Mouse (Mus musculus): ENCODE measurements around the gene Wdr82. TPM values are rescaled to one million over a fixed set of nuclear protein-coding genes. Genes with fewer than 3 reads are reported as not detected.

Gene Wdr82
- polyA plus RNA-seq, 1 experiment from 2014 or later = 56.4 TPM

DNA sequence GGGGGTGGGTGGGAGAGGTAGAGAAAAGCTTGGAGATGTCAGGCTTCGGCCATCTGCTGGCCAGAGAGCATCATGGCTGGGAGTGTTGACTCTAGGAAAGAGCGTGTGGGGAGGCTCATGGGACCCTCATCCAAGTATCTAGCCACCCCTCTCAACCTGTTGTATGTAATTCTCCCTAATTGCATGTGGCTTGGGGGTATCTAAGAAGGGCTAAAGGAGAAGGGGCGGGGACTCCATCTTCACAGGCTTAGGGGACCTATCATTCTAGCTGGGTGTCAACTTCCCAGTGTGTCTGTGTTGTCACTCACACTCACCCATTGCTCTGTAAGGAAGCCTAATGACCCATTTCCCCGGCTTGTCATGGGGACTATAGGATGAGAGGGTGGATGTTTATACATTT lies 61.1 kb downstream of the Wdr82 start:
- H3K9ac ChIP-seq (ENCODE audit: low read length) = no peak overlapping the region
- no peaks in the 10 kb centered on the region for H3K27me3 ChIP-seq (replicated peaks; ENCODE audit: control insufficient read depth, insufficient read depth, low read length)
- H3K9me3 ChIP-seq (replicated peaks; ENCODE audit: control insufficient read depth, low read length) = no peaks in the 10 kb centered on the region
- H3K36me3 ChIP-seq (ENCODE audit: control insufficient read depth, insufficient read depth, low read length) = peaks cover 43% of the 10 kb centered on the region
- no peak overlapping the region for H3K4me2 ChIP-seq (ENCODE audit: low read length)
- WGBS = 87% methylated on average over 4 of the region's 4 CpGs
- no peaks in the 10 kb centered on the region for H3K4me1 ChIP-seq (ENCODE audit: control insufficient read depth, insufficient read depth, low read length)
- H3K27ac ChIP-seq (ENCODE audit: low read depth, low read length) = no peak overlapping the region
- DNase-seq (ENCODE audit: low spot score) = no peak
- no peak overlapping the region for H3K4me3 ChIP-seq (ENCODE audit: low read depth, low read length)
- no peak for ATAC-seq

DNA sequence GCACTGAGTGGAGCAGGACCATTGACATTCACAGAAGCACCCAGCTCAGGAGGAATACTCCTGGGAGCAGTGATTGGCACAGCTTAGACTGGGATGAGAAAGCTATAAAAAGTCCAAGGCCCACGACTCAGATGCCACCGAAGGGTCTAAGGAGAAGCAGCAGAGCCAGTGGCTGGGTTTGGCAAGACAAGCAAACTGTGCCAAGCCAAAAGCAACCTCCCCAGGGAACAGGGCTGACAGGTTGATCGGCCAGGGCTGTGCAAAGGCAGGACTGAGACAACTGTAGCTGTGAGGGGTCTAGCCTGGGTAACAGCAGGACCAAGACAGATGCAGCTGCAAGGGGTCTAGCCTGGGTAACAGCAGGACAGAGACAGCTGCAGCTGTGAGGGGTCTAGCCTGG lies 62.2 kb downstream of the Wdr82 start:
- no peak overlapping the region for H3K9ac ChIP-seq (ENCODE audit: low read length)
- WGBS = 90% methylated on average over 3 of the region's 3 CpGs
- H3K27me3 ChIP-seq (replicated peaks; ENCODE audit: control insufficient read depth, insufficient read depth, low read length) = no peaks in the 10 kb centered on the region
- H3K4me2 ChIP-seq (ENCODE audit: low read length) = no peak overlapping the region
- no peak overlapping the region for H3K4me3 ChIP-seq (ENCODE audit: low read depth, low read length)
- no peaks in the 10 kb centered on the region for H3K4me1 ChIP-seq (ENCODE audit: control insufficient read depth, insufficient read depth, low read length)
- no peaks in the 10 kb centered on the region for H3K9me3 ChIP-seq (replicated peaks; ENCODE audit: control insufficient read depth, low read length)
- H3K27ac ChIP-seq (ENCODE audit: low read depth, low read length) = no peak overlapping the region
- H3K36me3 ChIP-seq (ENCODE audit: control insufficient read depth, insufficient read depth, low read length) = peaks cover 54% of the 10 kb centered on the region
- DNase-seq (ENCODE audit: low spot score) (no peak), ATAC-seq (no peak)

DNA sequence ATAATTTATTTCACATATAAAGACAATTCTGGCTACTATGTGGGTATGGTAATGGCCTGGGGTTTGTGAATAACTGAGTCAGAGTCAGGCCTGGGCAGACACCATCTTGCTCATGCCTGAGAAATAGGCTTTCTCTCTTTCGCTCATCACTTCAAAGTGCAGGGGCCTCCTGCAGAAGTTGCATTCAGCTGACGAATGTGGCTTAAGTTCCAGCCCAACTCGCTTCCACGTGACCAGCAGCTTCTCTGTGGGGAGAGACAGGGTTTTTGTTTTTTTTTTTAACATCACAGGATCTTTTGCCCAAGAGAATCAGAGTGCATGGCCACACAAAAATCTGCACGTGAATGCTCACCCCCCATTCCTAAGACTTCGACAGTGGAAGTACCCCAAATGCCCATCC lies 63.2 kb downstream of the Wdr82 start:
- Histone ChIP-seq H3K4me1 (ENCODE audit: control insufficient read depth, insufficient read depth, low read length) (no peaks in the 10 kb centered on the region), H3K9ac (ENCODE audit: low read length) (no peak overlapping the region), H3K4me2 (ENCODE audit: low read length) (no peak overlapping the region), H3K4me3 (ENCODE audit: low read depth, low read length) (no peak overlapping the region), H3K27me3 (replicated peaks; ENCODE audit: control insufficient read depth, insufficient read depth, low read length) (no peaks in the 10 kb centered on the region), H3K27ac (ENCODE audit: low read depth, low read length) (no peak overlapping the region), H3K9me3 (replicated peaks; ENCODE audit: control insufficient read depth, low read length) (no peaks in the 10 kb centered on the region), H3K36me3 (ENCODE audit: control insufficient read depth, insufficient read depth, low read length) (peaks cover 64% of the 10 kb centered on the region)
- ATAC-seq (no peak), DNase-seq (ENCODE audit: low spot score) (no peak)
- WGBS = 81% methylated on average over 6 of the region's 6 CpGs

DNA sequence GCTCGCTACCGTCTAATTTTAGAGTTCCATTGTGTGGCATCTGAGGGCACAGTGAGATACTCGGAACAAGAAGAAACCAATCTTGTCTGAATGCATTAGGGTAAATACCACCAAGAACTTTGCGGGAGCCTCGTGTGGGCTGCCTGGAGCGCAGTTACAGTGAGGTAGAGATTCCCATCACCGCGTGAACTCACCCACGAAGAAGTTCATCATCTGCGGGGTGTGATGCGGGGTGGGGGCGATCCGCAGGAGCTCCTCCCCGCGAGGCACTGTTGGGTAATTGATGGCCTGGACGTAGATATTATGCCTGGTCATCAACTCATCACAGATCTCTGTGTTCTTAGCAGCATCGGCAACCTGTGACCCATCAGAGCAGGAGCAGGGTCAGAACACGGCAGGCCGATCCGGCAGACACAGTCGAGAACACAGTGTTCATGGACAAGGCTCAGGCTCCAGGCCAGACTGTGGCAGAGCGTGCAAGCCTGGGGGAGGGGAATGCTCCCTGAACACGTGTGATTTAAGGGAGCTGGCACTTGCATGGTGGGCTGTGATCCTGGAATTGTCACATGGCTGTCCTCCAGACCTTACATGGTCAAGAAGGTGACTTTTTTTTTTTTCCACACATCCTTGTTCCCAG lies 64.6 kb downstream of the Wdr82 start:
- ATAC-seq (no peak), DNase-seq (ENCODE audit: low spot score) (no peak)
- Histone ChIP-seq H3K36me3 (ENCODE audit: control insufficient read depth, insufficient read depth, low read length) (peaks cover 77% of the 10 kb centered on the region), H3K9ac (ENCODE audit: low read length) (no peak overlapping the region), H3K4me1 (ENCODE audit: control insufficient read depth, insufficient read depth, low read length) (no peaks in the 10 kb centered on the region), H3K9me3 (replicated peaks; ENCODE audit: control insufficient read depth, low read length) (no peaks in the 10 kb centered on the region), H3K4me2 (ENCODE audit: low read length) (no peak overlapping the region), H3K27me3 (replicated peaks; ENCODE audit: control insufficient read depth, insufficient read depth, low read length) (no peaks in the 10 kb centered on the region), H3K4me3 (ENCODE audit: low read depth, low read length) (no peak overlapping the region), H3K27ac (ENCODE audit: low read depth, low read length) (no peak overlapping the region)
- WGBS = 93% methylated on average over 23 of the region's 23 CpGs

DNA sequence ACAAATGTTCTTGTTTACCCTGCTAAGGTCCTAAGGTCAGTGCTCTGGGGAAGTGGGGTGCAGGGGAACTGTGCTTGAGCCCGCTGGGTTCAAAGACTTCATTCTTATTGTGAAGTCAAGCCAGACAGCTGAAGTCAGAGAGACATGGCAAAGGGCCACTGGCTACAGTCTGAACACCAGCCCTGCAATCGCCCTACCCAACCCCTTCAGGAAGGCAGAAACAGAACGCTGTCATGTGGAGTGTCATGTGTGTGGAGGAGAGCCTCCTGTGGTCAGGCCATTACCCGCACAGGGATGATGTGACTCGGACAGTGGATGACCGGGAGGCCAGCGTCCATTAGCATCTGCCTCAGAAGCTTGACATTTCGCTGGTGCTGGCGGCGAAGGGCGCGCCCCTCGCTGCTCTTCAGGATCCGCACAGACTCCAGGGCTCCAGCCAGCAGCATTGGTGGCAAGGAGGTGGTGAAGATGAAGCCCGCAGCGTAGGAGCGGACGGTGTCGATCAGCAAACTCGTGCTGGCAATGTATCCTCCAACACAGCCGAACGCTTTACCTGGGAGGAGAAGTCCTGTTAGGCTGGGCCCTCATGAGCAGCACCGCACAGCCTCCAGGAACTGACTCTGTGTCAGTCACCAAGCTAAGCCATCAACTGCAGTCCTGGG lies 65.6 kb downstream of the Wdr82 start:
- no peaks in the 10 kb centered on the region for H3K27me3 ChIP-seq (replicated peaks; ENCODE audit: control insufficient read depth, insufficient read depth, low read length)
- ATAC-seq (no peak), DNase-seq (ENCODE audit: low spot score) (no peak)
- no peak overlapping the region for H3K27ac ChIP-seq (ENCODE audit: low read depth, low read length)
- no peak overlapping the region for H3K4me3 ChIP-seq (ENCODE audit: low read depth, low read length)
- H3K9me3 ChIP-seq (replicated peaks; ENCODE audit: control insufficient read depth, low read length) = no peaks in the 10 kb centered on the region
- H3K36me3 ChIP-seq (ENCODE audit: control insufficient read depth, insufficient read depth, low read length) = peaks cover 85% of the 10 kb centered on the region
- no peaks in the 10 kb centered on the region for H3K4me1 ChIP-seq (ENCODE audit: control insufficient read depth, insufficient read depth, low read length)
- no peak overlapping the region for H3K9ac ChIP-seq (ENCODE audit: low read length)
- WGBS = 93% methylated on average over 23 of the region's 23 CpGs
- no peak overlapping the region for H3K4me2 ChIP-seq (ENCODE audit: low read length)

DNA sequence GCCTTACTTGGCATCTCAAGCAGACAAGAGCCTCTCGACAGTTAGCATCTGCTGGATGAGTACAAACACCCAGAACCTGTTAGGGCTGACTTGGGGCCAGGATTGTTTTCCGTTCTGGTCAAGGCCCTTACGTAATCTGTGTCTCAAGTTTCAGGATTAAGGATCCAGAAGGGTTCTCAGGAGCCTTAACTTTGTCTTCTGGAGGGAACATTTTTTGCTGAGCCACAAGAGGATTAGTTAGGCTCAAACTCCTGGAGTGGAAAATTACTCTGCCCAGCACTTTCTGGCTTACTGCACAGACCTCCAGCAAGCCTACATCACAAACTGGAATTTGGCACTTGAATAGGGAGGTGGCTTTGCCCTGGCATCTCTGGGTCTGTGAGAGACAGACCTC lies 66.1 kb downstream of the Wdr82 start:
- Histone ChIP-seq H3K27me3 (replicated peaks; ENCODE audit: control insufficient read depth, insufficient read depth, low read length) (no peaks in the 10 kb centered on the region), H3K9ac (ENCODE audit: low read length) (no peak overlapping the region), H3K9me3 (replicated peaks; ENCODE audit: control insufficient read depth, low read length) (no peaks in the 10 kb centered on the region), H3K4me3 (ENCODE audit: low read depth, low read length) (no peak overlapping the region), H3K4me1 (ENCODE audit: control insufficient read depth, insufficient read depth, low read length) (no peaks in the 10 kb centered on the region), H3K36me3 (ENCODE audit: control insufficient read depth, insufficient read depth, low read length) (peaks cover 91% of the 10 kb centered on the region), H3K27ac (ENCODE audit: low read depth, low read length) (no peak overlapping the region), H3K4me2 (ENCODE audit: low read length) (no peak overlapping the region)
- WGBS = 79% methylated on average over 3 of the region's 3 CpGs
- no peak for ATAC-seq
- no peak for DNase-seq (ENCODE audit: low spot score)

DNA sequence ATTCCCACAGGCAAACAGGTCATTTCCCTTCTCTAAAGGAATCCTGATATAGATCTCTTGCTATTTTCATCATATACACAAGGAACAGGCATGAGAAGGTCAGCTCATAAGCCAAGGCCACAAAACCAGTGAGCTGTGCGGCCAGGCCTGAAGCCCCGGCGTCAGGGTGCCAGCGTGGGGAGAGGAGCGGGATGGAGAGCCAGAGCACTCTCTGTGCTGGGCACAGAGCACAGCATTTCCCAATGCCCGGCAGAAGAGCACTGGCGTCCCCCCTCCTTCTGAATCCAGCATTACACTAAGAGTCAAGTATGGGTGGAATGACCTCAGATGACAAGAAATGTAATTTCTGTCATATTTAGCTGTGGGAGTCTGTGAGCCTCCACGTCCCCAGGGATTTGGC lies 66.7 kb downstream of the Wdr82 start:
- Histone ChIP-seq H3K27me3 (replicated peaks; ENCODE audit: control insufficient read depth, insufficient read depth, low read length) (no peaks in the 10 kb centered on the region), H3K4me1 (ENCODE audit: control insufficient read depth, insufficient read depth, low read length) (no peaks in the 10 kb centered on the region), H3K9ac (ENCODE audit: low read length) (no peak overlapping the region), H3K27ac (ENCODE audit: low read depth, low read length) (no peak overlapping the region), H3K4me3 (ENCODE audit: low read depth, low read length) (no peak overlapping the region), H3K36me3 (ENCODE audit: control insufficient read depth, insufficient read depth, low read length) (peaks cover 95% of the 10 kb centered on the region), H3K4me2 (ENCODE audit: low read length) (no peak overlapping the region), H3K9me3 (replicated peaks; ENCODE audit: control insufficient read depth, low read length) (no peaks in the 10 kb centered on the region)
- ATAC-seq (no peak), DNase-seq (ENCODE audit: low spot score) (no peak)
- WGBS = 91% methylated on average over 8 of the region's 8 CpGs

DNA sequence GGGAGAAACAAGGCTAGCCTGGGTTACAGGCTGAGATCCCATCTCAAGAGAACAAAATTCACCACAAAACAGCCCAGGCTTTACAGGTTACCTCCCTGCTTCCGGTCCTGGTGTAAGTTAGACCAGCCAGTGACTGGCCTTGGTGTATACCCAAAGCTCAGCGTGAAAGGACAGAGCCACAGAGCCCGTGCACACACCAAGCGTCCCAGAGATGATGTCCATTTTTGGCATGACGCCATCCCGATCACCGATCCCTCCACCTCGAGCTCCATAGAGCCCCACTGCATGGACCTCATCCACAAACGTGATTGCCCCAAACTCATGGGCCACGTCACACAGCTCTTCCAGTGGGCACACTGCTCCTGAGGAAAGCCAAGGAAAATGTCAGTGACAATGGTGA lies 67.2 kb downstream of the Wdr82 start:
- Histone ChIP-seq H3K9ac (ENCODE audit: low read length) (no peak overlapping the region), H3K27ac (ENCODE audit: low read depth, low read length) (no peak overlapping the region), H3K9me3 (replicated peaks; ENCODE audit: control insufficient read depth, low read length) (no peaks in the 10 kb centered on the region), H3K4me2 (ENCODE audit: low read length) (no peak overlapping the region), H3K4me1 (ENCODE audit: control insufficient read depth, insufficient read depth, low read length) (no peaks in the 10 kb centered on the region), H3K4me3 (ENCODE audit: low read depth, low read length) (no peak overlapping the region), H3K36me3 (ENCODE audit: control insufficient read depth, insufficient read depth, low read length) (peaks cover 95% of the 10 kb centered on the region), H3K27me3 (replicated peaks; ENCODE audit: control insufficient read depth, insufficient read depth, low read length) (no peaks in the 10 kb centered on the region)
- DNase-seq (ENCODE audit: low spot score) (no peak), ATAC-seq (no peak)
- WGBS = 93% methylated on average over 10 of the region's 10 CpGs
